Mouse (Mus musculus): ENCODE measurements at regions not wholly inside any gene's neighbourhood (a gene's known extent, or its start where the extent isn't known, plus 50 kb on each side); places are given as distances from the start of the nearest gene placed in this dataset.

DNA sequence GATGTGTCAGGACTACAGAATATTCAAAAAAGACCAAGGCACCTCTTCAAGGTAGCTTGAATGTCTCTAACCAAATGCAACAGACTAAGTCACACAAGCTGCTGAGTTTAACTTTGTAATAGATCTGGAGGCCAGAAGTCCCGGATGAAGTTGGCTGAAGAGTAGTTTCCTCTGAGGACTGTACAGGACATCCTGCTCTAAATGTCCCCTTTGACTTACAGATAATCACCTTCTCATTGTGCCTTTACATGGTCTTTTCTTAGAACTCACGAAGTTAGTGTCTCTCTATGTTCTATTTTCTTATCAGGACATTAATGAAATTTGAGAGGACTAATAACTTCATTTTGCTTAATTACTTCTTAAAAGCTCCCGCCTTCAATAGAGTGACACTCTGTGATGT is 703.7 kb downstream of the Diaph3 start:
- TF ChIP-seq CTCF (conservative IDR thresholded peaks at IDR 0.05; ENCODE audit: low read length) (no peak), POU5F1 (IDR thresholded peaks at IDR 0.05; ENCODE audit: borderline replicate concordance, low read length) (no peak), NANOG (IDR thresholded peaks at IDR 0.05; ENCODE audit: borderline replicate concordance, low read length) (no peak)

Data from E14TG2a.4 (cell line).